Mouse (Mus musculus): ENCODE data around the gene Snap23.

DNA sequence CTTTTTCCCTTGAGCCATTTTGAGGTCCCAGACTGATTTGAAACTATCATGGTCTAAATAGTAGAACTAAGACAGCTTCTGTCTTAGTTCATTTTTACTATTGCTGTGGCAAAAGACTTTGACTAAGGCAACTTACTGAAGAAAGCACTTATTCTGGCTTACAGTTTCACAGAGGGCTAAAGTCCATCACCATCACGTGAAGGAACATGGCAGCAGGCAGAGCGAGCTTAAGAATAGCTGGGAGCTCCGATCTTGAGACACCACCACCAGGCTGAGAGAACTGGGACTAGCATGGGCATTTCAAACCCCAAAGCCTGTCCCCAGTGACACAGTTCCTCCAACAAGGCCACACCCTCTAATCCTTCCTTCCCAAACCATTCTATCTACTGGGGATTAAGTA, 3.6 kb downstream of the Snap23 start:
- TF ChIP-seq IRF4 (IDR thresholded peaks at IDR 0.05; ENCODE audit: low read depth, low read length) (no peak), MAFK (IDR thresholded peaks at IDR 0.05; ENCODE audit: insufficient replicate concordance, low read length) (no peak), POLR2A (IDR thresholded peaks at IDR 0.05; ENCODE audit: low read depth, low read length) (no peak), KAT2A (IDR thresholded peaks at IDR 0.05; ENCODE audit: insufficient replicate concordance, low read length) (no peak), CTCF (conservative IDR thresholded peaks at IDR 0.05 in 1 of 2, IDR thresholded peaks at IDR 0.05 in 1 of 2; ENCODE audit: low read depth in 2 of 2, low read length in 2 of 2) (no peak)

Data from CH12.LX (cell line).